Mouse (Mus musculus) kidney, embryonic 14.5 days (tissue): ENCODE data around the gene Camsap3. TPM values are rescaled to one million over a fixed set of nuclear protein-coding genes. Genes with fewer than 3 reads are reported as not detected.
A peak's percentile ranks its signal among the peaks of the same experiment; 100 is the strongest.

Experiments used
- ATAC-seq: fragments of 200-750 bp; cut with Nextera tagmentation; 2 replicates; pipeline ENCODE4 v1.8.0; 2017; ENCODE audit warnings: moderate number of reproducible peaks, mild to moderate bottlenecking, moderate TSS enrichment, moderate library complexity; ENCODE audit not compliant: low FRiP score, low TSS enrichment
- H3K27ac ChIP-seq: fragments of 300-500 bp; sonication (generic); 2 replicates; pipeline ENCODE4 v1.5.1; 2014; ENCODE audit warnings: low read depth, mild to moderate bottlenecking, low read length, moderate library complexity, mixed read lengths
- H3K27me3 ChIP-seq: fragments of 300-500 bp; sonication (generic); 2 replicates; pipeline ENCODE4 v1.6.1; 2014; ENCODE audit warnings: mild to moderate bottlenecking, low read length; ENCODE audit not compliant: control insufficient read depth, insufficient read depth
- H3K36me3 ChIP-seq: fragments of 300-500 bp; sonication (generic); 2 replicates; pipeline ENCODE4 v1.6.1; 2014; ENCODE audit warnings: low read length, mixed read lengths; ENCODE audit not compliant: control insufficient read depth, insufficient read depth
- H3K4me1 ChIP-seq: fragments of 300-500 bp; sonication (generic); 2 replicates; pipeline ENCODE4 v1.6.1; 2014; ENCODE audit warnings: low read length, mixed read lengths; ENCODE audit not compliant: control insufficient read depth, insufficient read depth
- H3K4me2 ChIP-seq: fragments of 300-500 bp; sonication (generic); replicated peaks from 2 replicates; pipeline ENCODE4 v1.6.1; 2014; ENCODE audit warnings: low read depth, mild to moderate bottlenecking, low read length
- H3K4me3 ChIP-seq: fragments of 300-500 bp; sonication (generic); 2 replicates; pipeline ENCODE4 v1.5.1; 2014; ENCODE audit warnings: mild to moderate bottlenecking, low read length
- H3K9ac ChIP-seq: fragments of 300-500 bp; sonication (generic); 2 replicates; pipeline ENCODE4 v1.6.1; 2014; ENCODE audit warnings: low read depth, mild to moderate bottlenecking, low read length, moderate library complexity
- H3K9me3 ChIP-seq: fragments of 300-500 bp; sonication (generic); 2 replicates; pipeline ENCODE4 v1.6.1; 2016; ENCODE audit warnings: low read length; ENCODE audit not compliant: control insufficient read depth
- WGBS: fragments of 180-500 bp; shearing (Covaris S2); extraction: QIAGEN DNeasy Blood & Tissue Kit; methylation state at CpG from one replicate; pipeline ENCODE4 v1.1.7; 2014; 5-methylcytosine and 5-hydroxymethylcytosine counted together
- polyA plus RNA-seq: library from polyadenylated mRNA; unstranded; fragments of >200 nt; fragmentation: Nextera tagmentation; extraction: Ambion mirVana; gene quantifications from 2 replicates; pipeline ENCODE4 v1.2.1, GENCODE M21; 2014

Camsap3 gene
- 14.1 and 18.1 TPM in 2 replicates for polyA plus RNA-seq

DNA sequence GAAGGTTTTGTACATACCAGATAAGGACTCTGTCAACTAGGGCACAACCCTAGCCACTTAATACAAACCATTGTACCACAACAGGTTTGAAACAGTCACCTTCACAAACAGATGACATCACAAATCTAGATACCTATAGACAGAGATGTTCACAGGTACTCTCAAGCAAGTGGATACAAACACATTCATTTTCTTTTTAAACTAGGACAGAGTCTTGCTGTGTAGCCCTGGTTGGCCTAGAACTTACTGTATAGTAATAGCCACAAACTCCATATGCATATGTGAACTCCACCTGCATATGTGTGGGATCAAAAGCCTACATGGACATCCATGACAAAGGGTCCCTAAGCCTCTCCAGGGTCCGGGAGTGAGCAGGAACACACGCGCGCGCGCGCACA is at the start of gene Camsap3:
Gene Camsap3, plus strand, starts transcription at position 301 of the 398 bp plus-strand sequence.
- H3K9me3 ChIP-seq = no peaks in the 10 kb centered on the region
- no peaks in the 10 kb centered on the region for H3K4me1 ChIP-seq
- H3K27ac ChIP-seq = peak within 1 kb of the TSS; percentile 76
- ATAC-seq = no peak
- 6% methylated on average over 7 of the region's 7 CpGs for WGBS
- peak within 1 kb of the TSS; percentile 72 for H3K9ac ChIP-seq
- H3K36me3 ChIP-seq = no peaks in the 10 kb centered on the region
- peak within 1 kb of the TSS; percentile 79 for H3K4me3 ChIP-seq
- peaks cover 3% of the 10 kb centered on the region; the same call in 1 of the 2 replicates for H3K27me3 ChIP-seq
- peak within 1 kb of the TSS; percentile 83 for H3K4me2 ChIP-seq

GRCm38 (mm10) chr8:3537666-3538065 is 49.4 kb upstream of the Camsap3 start:
- no peak overlapping the region for H3K27ac ChIP-seq
- no peak for ATAC-seq
- WGBS = 83% methylated on average over 26 of the region's 26 CpGs
- H3K9ac ChIP-seq = no peak overlapping the region
- H3K4me3 ChIP-seq = no peak overlapping the region
- H3K36me3 ChIP-seq = peaks cover 42% of the 10 kb centered on the region
- no peak overlapping the region for H3K4me2 ChIP-seq
- H3K9me3 ChIP-seq = no peaks in the 10 kb centered on the region
- no peaks in the 10 kb centered on the region for H3K27me3 ChIP-seq
- no peaks in the 10 kb centered on the region for H3K4me1 ChIP-seq

DNA sequence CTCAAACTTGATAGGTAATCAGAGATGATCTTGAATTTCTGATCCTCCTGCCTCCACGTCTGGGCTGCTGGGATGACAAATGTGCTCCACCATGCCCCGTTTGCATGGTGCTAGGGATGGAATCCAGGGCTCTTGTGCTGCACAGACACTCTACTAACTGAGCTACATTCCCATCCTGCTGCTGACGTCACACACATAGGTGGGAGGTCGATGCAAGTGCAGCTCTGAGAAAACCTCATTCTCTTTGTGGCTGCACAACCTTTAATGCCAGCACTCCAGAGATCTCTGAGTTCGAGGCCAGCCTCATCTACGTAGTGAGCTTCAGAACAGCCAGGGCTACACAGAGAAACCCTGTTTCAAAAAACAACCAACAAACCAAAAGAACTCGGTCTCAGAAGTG is 47.9 kb upstream of the Camsap3 start:
- 89% methylated on average over 7 of the region's 7 CpGs for WGBS

DNA sequence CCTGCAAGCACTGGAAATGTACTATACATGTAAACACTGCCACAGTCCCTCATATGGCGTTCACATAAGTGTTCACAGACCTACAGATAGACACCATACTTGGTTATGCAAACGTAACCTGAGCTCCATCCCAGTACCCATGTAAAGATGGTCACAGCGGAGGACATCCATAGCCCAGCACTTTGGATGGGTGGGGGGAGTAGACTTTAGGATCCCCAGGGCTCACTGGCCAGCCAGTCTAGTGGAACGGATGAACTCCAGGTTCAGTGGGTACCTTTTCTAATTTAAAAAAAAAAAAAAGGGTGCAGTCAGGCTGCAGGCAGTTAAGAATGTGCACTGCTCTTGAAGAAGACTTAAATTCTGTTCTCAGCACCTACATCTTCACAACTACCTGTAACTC is 47.0 kb upstream of the Camsap3 start:
- Histone ChIP-seq H3K27me3 (no peaks in the 10 kb centered on the region), H3K4me2 (no peak overlapping the region), H3K36me3 (peaks cover 50% of the 10 kb centered on the region), H3K9me3 (peaks cover 2% of the 10 kb centered on the region; the same call in 1 of the 2 replicates), H3K4me3 (no peak overlapping the region), H3K9ac (no peak overlapping the region), H3K4me1 (no peaks in the 10 kb centered on the region), H3K27ac (no peak overlapping the region)
- no peak for ATAC-seq
- 86% methylated on average over 4 of the region's 4 CpGs for WGBS

More for the DNA sequence above, 47.9 kb upstream of the Camsap3 start:
- Histone ChIP-seq H3K9ac (no peak overlapping the region), H3K4me2 (no peak overlapping the region), H3K9me3 (no peaks in the 10 kb centered on the region), H3K27me3 (no peaks in the 10 kb centered on the region), H3K36me3 (peaks cover 50% of the 10 kb centered on the region), H3K4me3 (no peak overlapping the region), H3K4me1 (no peaks in the 10 kb centered on the region), H3K27ac (no peak overlapping the region)
- no peak for ATAC-seq

DNA sequence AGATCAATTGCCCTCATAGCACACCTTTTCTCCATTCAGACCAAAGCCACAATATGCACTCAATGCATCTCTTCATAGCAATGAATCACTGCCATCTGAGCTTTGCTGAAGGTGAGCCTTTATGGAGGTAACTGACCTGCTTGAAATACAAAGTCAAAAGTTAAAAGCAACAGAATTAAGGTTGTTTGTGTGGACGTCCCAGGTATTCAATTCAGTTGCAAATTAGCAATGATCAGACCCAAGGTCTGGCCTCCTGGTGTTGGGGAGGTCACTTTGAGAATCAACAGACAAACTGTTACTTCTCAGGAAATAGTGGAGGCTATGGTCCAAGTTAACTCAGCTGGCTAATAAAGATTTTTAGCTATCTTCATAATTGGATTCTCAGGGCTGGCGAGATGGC is 40.6 kb upstream of the Camsap3 start:
- Histone ChIP-seq H3K4me2 (no peak overlapping the region), H3K4me3 (no peak overlapping the region), H3K27ac (no peak overlapping the region), H3K9ac (no peak overlapping the region), H3K4me1 (no peaks in the 10 kb centered on the region), H3K27me3 (no peaks in the 10 kb centered on the region), H3K9me3 (peaks cover 6% of the 10 kb centered on the region; the same call in 1 of the 2 replicates), H3K36me3 (peaks cover 11% of the 10 kb centered on the region; the same call in 1 of the 2 replicates)
- no peak for ATAC-seq
- 88% methylated on average over 2 of the region's 2 CpGs for WGBS

DNA sequence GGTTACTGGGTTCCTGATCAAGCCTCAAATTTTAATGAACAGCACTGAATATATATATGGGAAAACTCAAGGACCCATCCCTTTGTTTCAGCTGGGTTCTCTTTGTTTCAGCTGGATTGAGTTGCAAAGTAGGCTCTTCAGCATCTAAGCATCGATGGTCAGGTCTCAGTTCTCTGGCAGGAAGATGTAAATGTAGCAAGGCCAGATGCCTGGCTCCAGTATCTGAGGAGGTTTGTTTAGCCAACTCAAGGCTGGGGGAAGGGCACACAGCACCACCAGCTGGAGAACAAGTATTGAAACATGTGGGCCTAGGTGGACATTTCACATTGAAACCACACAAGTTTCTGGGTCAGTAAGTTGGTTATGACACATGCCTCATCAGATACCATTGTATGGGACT is 34.9 kb upstream of the Camsap3 start:
- Histone ChIP-seq H3K4me3 (no peak overlapping the region), H3K9ac (no peak overlapping the region), H3K4me1 (no peaks in the 10 kb centered on the region), H3K9me3 (0 out of 2 replicates have a peak, but pooled peaks cover 2% of the 10 kb centered on the region), H3K27me3 (no peaks in the 10 kb centered on the region), H3K36me3 (no peaks in the 10 kb centered on the region), H3K27ac (no peak overlapping the region), H3K4me2 (no peak overlapping the region)
- no peak for ATAC-seq
- 77% methylated on average over 1 of the region's 1 CpGs for WGBS

DNA sequence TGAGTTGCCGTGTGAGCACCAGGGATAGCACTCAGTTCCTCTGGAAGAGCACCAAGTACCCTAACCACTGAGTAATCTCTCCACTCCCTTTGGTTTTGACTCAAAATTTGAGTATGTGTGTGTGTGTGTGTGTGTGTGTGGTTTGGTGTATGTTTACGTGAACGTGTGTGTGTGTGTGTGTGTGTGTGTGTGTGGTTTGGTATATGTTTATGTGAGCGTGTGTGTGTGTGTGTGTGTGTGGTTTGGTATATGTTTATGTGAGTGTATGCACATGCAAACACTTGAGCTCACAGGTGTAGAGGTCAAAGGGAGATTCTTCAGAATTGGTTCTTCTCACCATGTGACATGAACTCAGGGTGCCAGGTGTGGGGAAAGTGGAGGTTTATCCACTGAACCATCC is 31.0 kb upstream of the Camsap3 start:
- Histone ChIP-seq H3K9me3 (no peaks in the 10 kb centered on the region), H3K36me3 (no peaks in the 10 kb centered on the region), H3K4me2 (no peak overlapping the region), H3K9ac (no peak overlapping the region), H3K27me3 (no peaks in the 10 kb centered on the region), H3K4me1 (no peaks in the 10 kb centered on the region), H3K27ac (no peak overlapping the region), H3K4me3 (no peak overlapping the region)
- WGBS = 61% methylated on average over 4 of the region's 4 CpGs
- ATAC-seq = peak; percentile 85

- peak within 1 kb of the TSS; percentile 32 for H3K4me3 ChIP-seq
- H3K36me3 ChIP-seq = no peaks in the 10 kb centered on the region
- peaks cover 5% of the 10 kb centered on the region; the same call in 1 of the 2 replicates for H3K4me1 ChIP-seq
- WGBS = 2% methylated on average over 12 of the region's 12 CpGs
- no peaks in the 10 kb centered on the region for H3K9me3 ChIP-seq
- H3K27ac ChIP-seq = peak within 1 kb of the TSS; percentile 84
- H3K27me3 ChIP-seq = no peaks in the 10 kb centered on the region
- H3K9ac ChIP-seq = peak within 1 kb of the TSS; percentile 57
- peak within 1 kb of the TSS; percentile 51 for H3K4me2 ChIP-seq
- ATAC-seq = peak; percentile 92
These were observed 19.3 kb upstream of the Camsap3 start, which contains the start of gene C330021F23Rik for GRCm38 (mm10) chr8:3567641-3568371. TSS of gene C330021F23Rik (plus strand) at chr8:3567990.

DNA sequence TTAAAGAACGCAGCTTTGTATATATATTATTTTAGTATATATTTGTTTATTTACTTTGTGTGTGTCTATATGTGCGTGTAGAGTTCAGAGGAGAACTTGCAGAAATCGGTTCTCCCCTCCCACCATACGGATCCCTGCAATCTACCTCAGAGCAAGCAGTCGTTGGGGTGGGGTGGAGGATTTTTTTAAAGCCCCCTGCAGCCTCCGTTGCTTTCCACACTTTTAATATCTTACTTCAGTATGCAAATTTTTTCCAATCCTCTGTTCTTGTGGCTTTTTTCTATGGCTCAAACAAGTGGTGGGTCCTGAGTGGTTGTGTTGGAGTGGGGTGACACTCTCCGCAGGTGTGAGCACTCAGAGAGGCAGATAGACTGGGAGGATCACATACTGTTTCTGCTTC is 18.7 kb upstream of the Camsap3 start:
- peak overlapping the region; percentile 57 for H3K9ac ChIP-seq
- peaks cover 5% of the 10 kb centered on the region; the same call in 1 of the 2 replicates for H3K4me1 ChIP-seq
- peak overlapping the region; percentile 84; the same call in 1 of the 2 replicates for H3K27ac ChIP-seq
- no peaks in the 10 kb centered on the region for H3K27me3 ChIP-seq
- peak overlapping the region; percentile 32 for H3K4me3 ChIP-seq
- H3K4me2 ChIP-seq = peak overlapping the region; percentile 51
- peak; percentile 40; the same call in 1 of the 2 replicates for ATAC-seq
- H3K9me3 ChIP-seq = no peaks in the 10 kb centered on the region
- WGBS = 7% methylated on average over 7 of the region's 7 CpGs
- H3K36me3 ChIP-seq = no peaks in the 10 kb centered on the region
